25 mouse cellular contexts compared by ENCODE assay signal in the genomic region with DNA sequence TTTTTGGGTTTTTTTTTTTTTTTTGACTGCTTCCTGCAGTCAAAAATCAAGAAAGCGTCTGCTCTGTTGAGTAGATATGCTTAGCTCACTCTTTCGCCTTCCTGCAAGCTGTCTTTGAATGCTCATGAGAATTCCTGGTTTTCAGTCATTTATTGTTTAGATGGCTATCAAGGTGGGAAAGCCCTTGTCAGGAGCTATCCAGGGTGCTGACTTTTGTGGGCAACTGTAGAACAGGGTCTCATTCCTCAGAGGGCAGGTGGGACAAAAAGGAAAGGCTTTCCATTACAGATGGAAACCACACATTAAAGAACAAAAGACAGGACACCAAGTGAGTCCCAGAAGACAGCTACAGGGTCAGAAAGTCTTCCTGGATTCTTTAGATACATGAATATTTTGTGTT.
DNase-seq lines count a peak whose midpoint lies in the region; ATAC-seq and TF ChIP-seq lines count a peak whose summit lies in the region.
"Had no signal": no experiment of that assay in that cellular context is flagged by ENCODE, and none has a peak within 500 bp of the region (broad histone marks: within the 10 kb centered on the region; RNA-seq: fewer than 3 reads in every experiment).

No protein-coding gene starts in this region.

- no peak for ATAC-seq in kidney, postnatal 0 days (replicated peaks; ENCODE audit: low FRiP score, low read depth)
- no peak for ATAC-seq in kidney, embryonic 15.5 days (replicated peaks; ENCODE audit: low FRiP score)
- ATAC-seq: liver, embryonic 12.5 days; Patski had no signal

- H3K9ac ChIP-seq in kidney, postnatal 0 days (ENCODE audit: low read depth, low read length): no peak overlapping the region
- no peak overlapping the region for H3K9ac ChIP-seq in kidney, embryonic 15.5 days
- no peak overlapping the region for H3K9ac ChIP-seq in MEL (ENCODE audit: control insufficient read depth, low read depth, low read length, poor library complexity, severe bottlenecking)
- H3K9ac ChIP-seq: heart, embryonic 15.5 days; limb, embryonic 12.5 days; liver, embryonic 12.5 days had no signal

- H3K4me1 ChIP-seq in kidney, postnatal 0 days (replicated peaks; ENCODE audit: insufficient read depth, low read length): no peaks in the 10 kb centered on the region
- peaks cover 4% of the 10 kb centered on the region; the same call in 1 of the 2 replicates for H3K4me1 ChIP-seq in kidney, embryonic 15.5 days
- no peaks in the 10 kb centered on the region for H3K4me1 ChIP-seq in MEL (ENCODE audit: control insufficient read depth in 1 of 2, insufficient read depth in 2 of 2, low read length in 2 of 2)
- H3K4me1 ChIP-seq: heart, embryonic 15.5 days; liver, embryonic 12.5 days; midbrain, embryonic 10.5 days had no signal

- no peak for TF ChIP-seq RAD21 in MEL (IDR thresholded peaks at IDR 0.05; ENCODE audit: low read depth, low read length)

- no peak overlapping the region for H3K27ac ChIP-seq in kidney, postnatal 0 days
- no peak overlapping the region for H3K27ac ChIP-seq in kidney, embryonic 15.5 days
- no peak overlapping the region for H3K27ac ChIP-seq in MEL (ENCODE audit: control insufficient read depth, low read depth, low read length)
- H3K27ac ChIP-seq: heart, adult 2 months; heart, embryonic 15.5 days; limb, embryonic 12.5 days; liver, embryonic 12.5 days; midbrain, embryonic 10.5 days; stomach, postnatal 0 days had no signal

- H3K27me3 ChIP-seq in kidney, postnatal 0 days (ENCODE audit: insufficient read depth, low read length): no peaks in the 10 kb centered on the region
- H3K27me3 ChIP-seq in kidney, embryonic 15.5 days: no peaks in the 10 kb centered on the region
- H3K27me3 ChIP-seq in MEL (ENCODE audit: control insufficient read depth in 1 of 2, insufficient read depth in 2 of 2, low read length in 2 of 2): no peaks in the 10 kb centered on the region
- H3K27me3 ChIP-seq: heart, embryonic 15.5 days; limb, embryonic 12.5 days; liver, embryonic 12.5 days; Patski had no signal

- no peak overlapping the region for H3K4me2 ChIP-seq in kidney, postnatal 0 days (ENCODE audit: low read length)
- no peak overlapping the region for H3K4me2 ChIP-seq in kidney, embryonic 15.5 days
- H3K4me2 ChIP-seq: heart, embryonic 15.5 days; limb, embryonic 12.5 days; liver, embryonic 12.5 days had no signal

- TF ChIP-seq CTCF in kidney, postnatal 0 days (IDR thresholded peaks at IDR 0.05; ENCODE audit: low read depth): no peak
- TF ChIP-seq CTCF in MEL (IDR thresholded peaks at IDR 0.05 in 2 of 3, conservative IDR thresholded peaks at IDR 0.05 in 1 of 3; ENCODE audit: control insufficient read depth in 1 of 3, insufficient read depth in 1 of 3, low read depth in 2 of 3, low read length in 3 of 3, poor library complexity in 1 of 3, severe bottlenecking in 1 of 3): no peak

- no peaks in the 10 kb centered on the region for H3K79me2 ChIP-seq in MEL (ENCODE audit: control insufficient read depth, insufficient read depth, low read length, poor library complexity)

- no peak for TF ChIP-seq EP300 in MEL (IDR thresholded peaks at IDR 0.05; ENCODE audit: low read depth in 1 of 2, low read length in 2 of 2)

- 71% methylated on average over 2 of the region's 2 CpGs for WGBS in kidney, postnatal 0 days
- WGBS in kidney, embryonic 15.5 days: 68% methylated on average over 2 of the region's 2 CpGs

- no peaks in the 10 kb centered on the region for H3K9me3 ChIP-seq in kidney, postnatal 0 days (replicated peaks; ENCODE audit: low read length)
- H3K9me3 ChIP-seq in kidney, embryonic 15.5 days (replicated peaks): no peaks in the 10 kb centered on the region
- no peaks in the 10 kb centered on the region for H3K9me3 ChIP-seq in MEL (replicated peaks; ENCODE audit: insufficient read depth, low read length)
- H3K9me3 ChIP-seq: heart, embryonic 15.5 days; limb, embryonic 12.5 days; midbrain, embryonic 10.5 days had no signal

- intact Hi-C loops in left cerebral cortex, postnatal 10 days (cut with DNase I): no loop called here
- intact Hi-C loops in gastrocnemius, postnatal 36 days (cut with DNase I): no loop called here

- no peak overlapping the region for H3K4me3 ChIP-seq in kidney, postnatal 0 days (replicated peaks; ENCODE audit: low read depth, low read length)
- H3K4me3 ChIP-seq in kidney, embryonic 15.5 days (replicated peaks): no peak overlapping the region
- no peak overlapping the region for H3K4me3 ChIP-seq in MEL (ENCODE audit: control insufficient read depth in 1 of 2, insufficient read depth in 1 of 2, low read depth in 2 of 2, low read length in 2 of 2)
- H3K4me3 ChIP-seq: heart, adult 2 months; heart, embryonic 15.5 days; limb, embryonic 12.5 days; liver, embryonic 12.5 days; midbrain, embryonic 10.5 days had no signal

- DNase-seq in kidney, postnatal 0 days (ENCODE audit: low spot score): peak; percentile 44
- peak; percentile 1 for DNase-seq in MEL (ENCODE audit: low read depth, low spot score)
- peak; percentile 56 for DNase-seq in embryo, embryonic 10.5 days (ENCODE audit: low spot score)
- peak; percentile 52 for DNase-seq in forelimb bud, embryonic 11.5 days (ENCODE audit: low read depth, low spot score)
- no peak for DNase-seq in left cerebral cortex, postnatal 10 days (ENCODE audit: extremely low spot score in 1 of 2, low spot score in 2 of 2)
- no peak for DNase-seq in left cerebral cortex, adult 9 months (ENCODE audit: low spot score in 2 of 2)
- DNase-seq in gastrocnemius, postnatal 36 days: no peak
- DNase-seq: adrenal gland, postnatal 36 days; B cell, adult 2 months; cerebellum, adult 11-12 months; cerebellum, postnatal 36 days; gastrocnemius, postnatal 10 days; heart, adult 2 months; heart, postnatal 4 days; kidney, adult 18-20 months; layer of hippocampus, postnatal 36 days; lung, adult 2 months; lung, postnatal 4 days had no signal

- TF ChIP-seq POLR2A in MEL (IDR thresholded peaks at IDR 0.05; ENCODE audit: control insufficient read depth in 1 of 2, insufficient read depth in 1 of 2, low read depth in 1 of 2, low read length in 2 of 2, poor library complexity in 1 of 2): no peak

- no peaks in the 10 kb centered on the region for H3K36me3 ChIP-seq in kidney, postnatal 0 days (ENCODE audit: insufficient read depth, low read length)
- no peaks in the 10 kb centered on the region for H3K36me3 ChIP-seq in kidney, embryonic 15.5 days
- no peaks in the 10 kb centered on the region for H3K36me3 ChIP-seq in MEL (ENCODE audit: control insufficient read depth in 1 of 2, insufficient read depth in 2 of 2, low read length in 2 of 2)
- H3K36me3 ChIP-seq: heart, embryonic 15.5 days; limb, embryonic 12.5 days; liver, embryonic 12.5 days; midbrain, embryonic 10.5 days had no signal

TF ChIP-seq in MEL, 35 proteins besides CTCF, POLR2A, EP300 and RAD21:
- TF ChIP-seq TAL1 (IDR thresholded peaks at IDR 0.05; ENCODE audit: low read length): no peak
- no peak for TF ChIP-seq MAFK (IDR thresholded peaks at IDR 0.05; ENCODE audit: borderline replicate concordance, low read depth, low read length)
- TF ChIP-seq MAX (IDR thresholded peaks at IDR 0.05; ENCODE audit: low read length): no peak
- no peak for TF ChIP-seq MYC (IDR thresholded peaks at IDR 0.05; ENCODE audit: low read depth, low read length)
- no peak for TF ChIP-seq NELFE (IDR thresholded peaks at IDR 0.05; ENCODE audit: low read depth, low read length)
- TF ChIP-seq HCFC1 (IDR thresholded peaks at IDR 0.05; ENCODE audit: low read depth, low read length): no peak
- no peak for TF ChIP-seq MXI1 (IDR thresholded peaks at IDR 0.05; ENCODE audit: low read depth, low read length)
- no peak for TF ChIP-seq ZNF384 (IDR thresholded peaks at IDR 0.05; ENCODE audit: low read depth, low read length)
- TF ChIP-seq ELF1 (IDR thresholded peaks at IDR 0.05; ENCODE audit: low read depth, low read length): no peak
- no peak for TF ChIP-seq RCOR1 (IDR thresholded peaks at IDR 0.05; ENCODE audit: low read depth, low read length)
- no peak for TF ChIP-seq USF1 (IDR thresholded peaks at IDR 0.05; ENCODE audit: low read depth, low read length)
- no peak for TF ChIP-seq NRF1 (IDR thresholded peaks at IDR 0.05; ENCODE audit: insufficient read depth, low read depth, low read length, poor library complexity, severe bottlenecking)
- no peak for TF ChIP-seq ZMIZ1 (IDR thresholded peaks at IDR 0.05; ENCODE audit: low read depth, low read length)
- no peak for TF ChIP-seq GABPA (IDR thresholded peaks at IDR 0.05; ENCODE audit: low read depth, low read length)
- no peak for TF ChIP-seq SMC3 (IDR thresholded peaks at IDR 0.05; ENCODE audit: low read depth, low read length)
- no peak for TF ChIP-seq TBP (IDR thresholded peaks at IDR 0.05; ENCODE audit: low read depth, low read length)
- TF ChIP-seq JUND (IDR thresholded peaks at IDR 0.05; ENCODE audit: low read depth, low read length): no peak

Comparison
In these comparisons a context has a peak if more than half of its experiments do, and no peak if none do; other contexts are left out.
1. DNase-seq: peak in kidney, postnatal 0 days (single experiment), MEL (single experiment), embryo, embryonic 10.5 days (single experiment) and forelimb bud, embryonic 11.5 days (single experiment); none in left cerebral cortex, postnatal 10 days (0 of 2), left cerebral cortex, adult 9 months (0 of 2) and gastrocnemius, postnatal 36 days (0 of 2).